Mouse (Mus musculus) CH12.LX (cell line): Measurements from ENCODE around the gene Qrich1. TPM values are rescaled to one million over a fixed set of nuclear protein-coding genes. Genes with fewer than 3 reads are reported as not detected.

Experiments
- DNase-seq: peaks from one replicate; pipeline ENCODE4 v3.0.0-alpha.2; 2013; ENCODE audit errors: extremely low read depth
- H3K27ac ChIP-seq: 2 replicates; pipeline ENCODE4 v1.5.1; 2012; ENCODE audit warnings: low read depth, mild to moderate bottlenecking, control low read depth, moderate library complexity; ENCODE audit not compliant: insufficient read depth
- H3K27me3 ChIP-seq: replicated peaks from 2 replicates; pipeline ENCODE3; 2012; ENCODE audit warnings: inconsistent platforms
- H3K36me3 ChIP-seq, 2 experiments: replicated peaks in 1 of 2; 2 replicates each; pipeline versions ENCODE3 to v1.6.1; 2012; ENCODE audit warnings: inconsistent platforms in 1 of 2, low read length in 1 of 2, mild to moderate bottlenecking in 1 of 2, mixed read lengths in 1 of 2, moderate library complexity in 1 of 2; ENCODE audit not compliant: control insufficient read depth in 1 of 2, insufficient read depth in 1 of 2
- H3K4me1 ChIP-seq, 2 experiments: 2 replicates each; pipeline ENCODE4 v1.6.1; 2012; ENCODE audit warnings: inconsistent platforms in 1 of 2, moderate library complexity in 1 of 2; ENCODE audit not compliant: insufficient read depth in 2 of 2, control insufficient read depth in 1 of 2
- H3K4me2 ChIP-seq: 2 replicates; pipeline ENCODE4 v1.6.1; 2012; ENCODE audit warnings: low read depth, mild to moderate bottlenecking, control low read depth; ENCODE audit not compliant: poor library complexity, insufficient read depth, severe bottlenecking
- H3K4me3 ChIP-seq, 3 experiments: fragments of 150-350 bp in 1 of 3; sonication (generic) in 1 of 3; replicated peaks in 1 of 3; 2 replicates each; pipeline versions ENCODE3 to v1.5.1; 2011 to 2012; ENCODE audit warnings: low read depth in 2 of 3, low read length in 2 of 3, mild to moderate bottlenecking in 2 of 3, moderate library complexity in 2 of 3, control low read depth in 1 of 3, improper control_type of control experiment in 1 of 3, inconsistent platforms in 1 of 3, mixed read lengths in 1 of 3; ENCODE audit not compliant: poor library complexity in 1 of 3
- H3K79me2 ChIP-seq: replicated peaks from 2 replicates; pipeline ENCODE4 v1.6.1; 2012; ENCODE audit warnings: mild to moderate bottlenecking, moderate library complexity; ENCODE audit not compliant: control insufficient read depth, poor library complexity, insufficient read depth, severe bottlenecking; ENCODE audit errors: extremely low read depth
- H3K9ac ChIP-seq: 2 replicates; pipeline ENCODE4 v1.6.1; 2012; ENCODE audit warnings: low read depth, mild to moderate bottlenecking, control low read depth, moderate library complexity; ENCODE audit not compliant: insufficient read depth
- H3K9me3 ChIP-seq: replicated peaks from 2 replicates; pipeline ENCODE3; 2012; ENCODE audit warnings: low read length, inconsistent platforms, mixed read lengths
- CHD1 ChIP-seq: IDR thresholded peaks from 2 replicates; pipeline ENCODE4 v1.6.1; 2012; ENCODE audit warnings: low read depth, low read length, improper control_type of control experiment, inconsistent platforms
- E2F4 ChIP-seq: IDR thresholded peaks from 2 replicates; pipeline ENCODE4 v1.6.1; 2011; ENCODE audit warnings: low read depth, low read length, improper control_type of control experiment; ENCODE audit not compliant: insufficient replicate concordance
- EP300 ChIP-seq: IDR thresholded peaks from 2 replicates; pipeline ENCODE4 v1.6.1; 2011; ENCODE audit warnings: low read length, improper control_type of control experiment
- GABPA ChIP-seq: IDR thresholded peaks from 2 replicates; pipeline ENCODE4 v1.6.1; 2012; ENCODE audit warnings: low read depth, low read length, improper control_type of control experiment, inconsistent platforms; ENCODE audit not compliant: insufficient replicate concordance
- HCFC1 ChIP-seq: IDR thresholded peaks from 2 replicates; pipeline ENCODE4 v1.6.1; 2012; ENCODE audit warnings: low read depth, mild to moderate bottlenecking, inconsistent platforms, low read length, improper control_type of control experiment
- IRF4 ChIP-seq: IDR thresholded peaks from 2 replicates; pipeline ENCODE4 v1.6.1; 2014; ENCODE audit warnings: low read depth, mild to moderate bottlenecking, inconsistent platforms, low read length, improper control_type of control experiment
- JUN ChIP-seq: IDR thresholded peaks from 2 replicates; pipeline ENCODE4 v1.6.1; 2011; ENCODE audit warnings: low read depth, mild to moderate bottlenecking, low read length, improper control_type of control experiment, moderate library complexity; ENCODE audit not compliant: insufficient read depth
- JUND ChIP-seq: conservative IDR thresholded peaks from 2 replicates; pipeline ENCODE4 v1.6.1; 2011; ENCODE audit warnings: low read depth, low read length, improper control_type of control experiment
- KAT2A ChIP-seq: IDR thresholded peaks from 2 replicates; pipeline ENCODE4 v1.6.1; 2012; ENCODE audit warnings: low read length, improper control_type of control experiment, inconsistent platforms; ENCODE audit not compliant: insufficient replicate concordance
- MEF2A ChIP-seq: IDR thresholded peaks from 2 replicates; pipeline ENCODE4 v1.6.1; 2014; ENCODE audit warnings: low read depth, mild to moderate bottlenecking, inconsistent platforms, low read length, improper control_type of control experiment, borderline replicate concordance
- MYC ChIP-seq: IDR thresholded peaks from 2 replicates; pipeline ENCODE4 v1.6.1; 2011; ENCODE audit warnings: low read depth, mild to moderate bottlenecking, improper control_type of control experiment, low read length
- NELFE ChIP-seq: IDR thresholded peaks from 2 replicates; pipeline ENCODE4 v1.6.1; 2011; ENCODE audit warnings: low read depth, low read length, improper control_type of control experiment
- PAX5 ChIP-seq: IDR thresholded peaks from 2 replicates; pipeline ENCODE4 v1.6.1; 2012; ENCODE audit warnings: low read length, inconsistent platforms, mixed read lengths
- POLR2A ChIP-seq: IDR thresholded peaks from 2 replicates; pipeline ENCODE4 v1.6.1; 2011; ENCODE audit warnings: low read depth, mild to moderate bottlenecking, improper control_type of control experiment, low read length
- POLR2AphosphoS2 ChIP-seq: IDR thresholded peaks from 2 replicates; pipeline ENCODE4 v1.6.1; 2011; ENCODE audit warnings: low read depth, low read length, improper control_type of control experiment
- RCOR1 ChIP-seq: conservative IDR thresholded peaks from 2 replicates; pipeline ENCODE4 v1.6.1; 2012; ENCODE audit warnings: low read depth, mild to moderate bottlenecking, inconsistent platforms, low read length, improper control_type of control experiment
- SMC3 ChIP-seq: IDR thresholded peaks from 2 replicates; pipeline ENCODE4 v1.6.1; 2011; ENCODE audit warnings: low read depth, low read length, improper control_type of control experiment
- TBP ChIP-seq: conservative IDR thresholded peaks from 2 replicates; pipeline ENCODE4 v1.6.1; 2011; ENCODE audit warnings: low read depth, low read length, improper control_type of control experiment
- TCF12 ChIP-seq: IDR thresholded peaks from 2 replicates; pipeline ENCODE4 v1.6.1; 2014; ENCODE audit warnings: low read depth, mild to moderate bottlenecking, inconsistent platforms, low read length, improper control_type of control experiment
- UBTF ChIP-seq: IDR thresholded peaks from 2 replicates; pipeline ENCODE4 v1.6.1; 2012; ENCODE audit warnings: low read depth, mild to moderate bottlenecking, inconsistent platforms, low read length, improper control_type of control experiment, moderate library complexity
- USF1 ChIP-seq: IDR thresholded peaks from 2 replicates; pipeline ENCODE4 v1.6.1; 2014; ENCODE audit warnings: low read depth, mild to moderate bottlenecking, inconsistent platforms, low read length, improper control_type of control experiment
- ZC3H11A ChIP-seq: IDR thresholded peaks from 2 replicates; pipeline ENCODE4 v1.6.1; 2012; ENCODE audit warnings: low read depth, mild to moderate bottlenecking, inconsistent platforms, low read length, improper control_type of control experiment
- ZKSCAN1 ChIP-seq: IDR thresholded peaks from 2 replicates; pipeline ENCODE4 v1.6.1; 2012; ENCODE audit warnings: low read depth, inconsistent platforms, low read length, improper control_type of control experiment, borderline replicate concordance
- ZMIZ1 ChIP-seq: IDR thresholded peaks from 2 replicates; pipeline ENCODE4 v1.6.1; 2012; ENCODE audit warnings: low read depth, mild to moderate bottlenecking, inconsistent platforms, low read length, improper control_type of control experiment
- dilution Hi-C: fragments of 300-500 bp; cut with MboI; formaldehyde crosslinking; loops from 2 replicates; pipeline ENCODE4 v1.14.3; 2020; ENCODE audit warnings: low sequenced_read_pairs; ENCODE audit not compliant: extremely low pct_unique_long_range_greater_than_20kb, extremely low pct_ligation_motif_present
- in situ Hi-C: fragments of 300-500 bp; cut with MboI; formaldehyde crosslinking; loops from 3 replicates; pipeline ENCODE4 v1.14.3; 2019; ENCODE audit warnings: low sequenced_read_pairs, low pct_ligation_motif_present, low pct_unique_long_range_greater_than_20kb, mixed read lengths
- polyA plus RNA-seq: library from polyadenylated mRNA; unstranded; fragments of >175 nt; gene quantifications from 2 replicates; pipeline ENCODE4 v1.2.1, GENCODE M21; 2012; ENCODE audit warnings: low read depth; ENCODE audit not compliant: insufficient read length
- total RNA-seq, 2 experiments: library from RNA; depleted of rRNA; stranded (reverse); fragments of 300-350 nt in 1 of 2; fragments of >200 nt in 1 of 2; gene quantifications; 2 replicates each; pipeline ENCODE4 v1.2.3; 2012 to 2014

The Qrich1 gene
- total and polyA plus RNA-seq, 3 experiments, result 72.1 to 117 (median 104) TPM

DNA sequence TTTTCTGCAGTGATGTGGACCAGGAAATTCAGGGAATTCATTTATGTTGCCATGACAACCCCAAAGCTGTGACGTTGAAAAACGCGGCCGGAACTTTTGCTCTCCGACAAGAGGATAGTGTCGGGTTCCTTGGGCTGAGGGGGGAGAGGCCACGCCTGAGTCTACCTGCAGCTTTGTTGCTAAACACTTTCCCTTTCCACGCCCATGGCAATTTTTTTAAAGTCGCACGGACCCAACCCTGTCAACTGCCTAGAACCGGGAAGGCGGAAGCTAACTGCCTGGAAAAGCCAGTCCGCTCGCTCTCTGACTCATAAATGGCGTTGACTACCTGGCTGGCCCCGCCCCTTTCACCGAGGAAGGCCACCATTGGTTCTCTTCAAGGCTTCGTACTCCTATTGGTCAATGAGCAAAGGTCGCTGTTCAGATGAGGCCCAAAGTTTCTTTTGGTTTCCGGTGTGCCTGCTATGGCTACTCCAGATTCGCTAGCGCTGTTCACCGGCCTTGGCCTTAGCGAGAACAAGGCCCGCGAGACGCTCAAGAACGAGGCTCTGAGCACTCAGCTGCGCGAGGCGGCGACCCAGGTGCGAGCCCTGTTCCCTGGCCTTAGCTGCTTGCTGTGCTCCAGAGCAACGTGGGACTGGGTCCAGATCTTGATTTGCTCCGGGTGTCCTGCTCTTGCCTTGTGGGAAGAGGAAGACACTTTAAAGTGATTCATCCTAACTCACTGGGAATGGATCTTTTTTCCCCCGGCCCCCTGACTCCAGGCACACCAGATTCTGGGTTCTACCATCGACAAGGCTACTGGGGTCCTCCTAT, 8.8 kb upstream of the Qrich1 start, which contains the start of gene Qars (continued):
- TF ChIP-seq GABPA (no peak), UBTF (no peak), CHD1 (no peak), TBP (peak; percentile 92; the same call in 1 of the 2 replicates), ZMIZ1 (peak; percentile 63), RCOR1 (0 out of 2 replicates have a peak, but pooled peaks have one; percentile 44), KAT2A (no peak), POLR2A (peak; percentile 91)

DNA sequence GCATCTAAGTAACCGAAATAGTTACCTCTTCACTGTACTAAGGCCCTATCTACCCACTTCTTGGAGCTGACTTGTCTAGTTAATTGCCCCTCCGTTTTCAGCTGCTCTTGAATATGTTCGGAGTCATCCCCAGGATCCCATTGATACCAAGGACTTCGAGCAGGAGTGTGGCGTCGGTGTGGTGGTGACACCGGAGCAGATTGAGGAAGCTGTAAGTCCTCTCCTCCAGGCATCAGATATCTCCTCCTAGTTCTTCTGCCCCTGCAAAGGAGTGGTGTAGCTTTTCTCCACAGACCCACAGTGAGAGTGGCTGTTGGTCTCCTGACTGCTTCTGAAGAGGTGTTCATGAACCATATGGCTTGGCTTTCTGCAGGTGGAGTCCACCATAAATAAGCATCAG, 7.8 kb upstream of the Qrich1 start:
- TF ChIP-seq CHD1 (no peak), E2F4 (no peak), SMC3 (no peak), IRF4 (no peak), ZC3H11A (no peak), JUN (no peak), PAX5 (no peak), POLR2AphosphoS2 (no peak), RCOR1 (no peak), TCF12 (no peak), KAT2A (no peak), MEF2A (no peak), MYC (no peak), JUND (no peak), USF1 (no peak), EP300 (no peak), ZKSCAN1 (no peak), NELFE (no peak), HCFC1 (no peak)
- TF ChIP-seq, all 38 proteins: peak for 0
- H3K36me3 ChIP-seq, result peaks cover 38 to 57% of the 10 kb centered on the region in 2 experiments
- H3K4me2 ChIP-seq, result peak overlapping the region; percentile 75
- H3K9me3 ChIP-seq, result no peaks in the 10 kb centered on the region
- dilution Hi-C loops (no loop called here), in situ Hi-C loops (no loop called here)
- peaks cover 6 to 19% of the 10 kb centered on the region in 2 experiments for H3K4me1 ChIP-seq
- peaks cover 15% of the 10 kb centered on the region for H3K79me2 ChIP-seq
- no peak overlapping the region for H3K27ac ChIP-seq
- peak overlapping the region; percentile 73 for H3K9ac ChIP-seq
- peak overlapping the region; percentile 72 to 96 (median 86) for H3K4me3 ChIP-seq
- no peak for DNase-seq
- H3K27me3 ChIP-seq, result no peaks in the 10 kb centered on the region
